Mouse (Mus musculus): Measurements from ENCODE around the gene Eapp.

DNA sequence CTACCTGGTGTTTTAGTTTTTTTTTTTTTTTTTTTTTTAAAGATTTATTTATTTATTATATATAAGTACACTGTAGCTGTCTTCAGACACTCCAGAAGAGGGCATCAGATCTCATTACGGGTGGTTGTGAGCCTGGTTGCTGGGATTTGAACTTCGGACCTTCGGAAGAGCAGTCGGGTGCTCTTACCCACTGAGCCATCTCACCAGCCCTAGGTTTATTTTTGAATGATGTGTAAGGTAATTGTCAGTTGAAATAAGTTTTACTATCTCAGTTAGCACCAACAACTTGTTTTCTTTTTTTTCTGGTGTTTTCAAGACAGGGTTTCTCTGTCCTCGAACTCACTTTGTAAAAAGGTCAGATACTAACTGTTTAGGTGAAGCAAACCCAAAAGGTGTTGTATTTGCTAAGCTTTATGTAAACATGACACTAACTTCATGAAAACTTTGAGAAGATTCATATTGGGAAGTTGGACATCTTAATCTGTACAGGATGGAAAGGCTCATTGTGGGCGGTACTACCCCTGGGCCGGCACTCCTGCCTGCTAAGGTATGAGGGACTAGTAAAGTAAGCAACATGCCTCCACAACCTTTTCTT lies 1.4 kb upstream of the Eapp start:
- TF ChIP-seq GATA1 (IDR thresholded peaks at IDR 0.05; ENCODE audit: low read length), result no peak
- TF ChIP-seq TAL1 (IDR thresholded peaks at IDR 0.05; ENCODE audit: low read length), result no peak
